Mouse (Mus musculus): ENCODE data around the gene Nipal3.
A peak's percentile ranks its signal among the peaks of the same experiment; 100 is the strongest.

Nipal3 gene

DNA sequence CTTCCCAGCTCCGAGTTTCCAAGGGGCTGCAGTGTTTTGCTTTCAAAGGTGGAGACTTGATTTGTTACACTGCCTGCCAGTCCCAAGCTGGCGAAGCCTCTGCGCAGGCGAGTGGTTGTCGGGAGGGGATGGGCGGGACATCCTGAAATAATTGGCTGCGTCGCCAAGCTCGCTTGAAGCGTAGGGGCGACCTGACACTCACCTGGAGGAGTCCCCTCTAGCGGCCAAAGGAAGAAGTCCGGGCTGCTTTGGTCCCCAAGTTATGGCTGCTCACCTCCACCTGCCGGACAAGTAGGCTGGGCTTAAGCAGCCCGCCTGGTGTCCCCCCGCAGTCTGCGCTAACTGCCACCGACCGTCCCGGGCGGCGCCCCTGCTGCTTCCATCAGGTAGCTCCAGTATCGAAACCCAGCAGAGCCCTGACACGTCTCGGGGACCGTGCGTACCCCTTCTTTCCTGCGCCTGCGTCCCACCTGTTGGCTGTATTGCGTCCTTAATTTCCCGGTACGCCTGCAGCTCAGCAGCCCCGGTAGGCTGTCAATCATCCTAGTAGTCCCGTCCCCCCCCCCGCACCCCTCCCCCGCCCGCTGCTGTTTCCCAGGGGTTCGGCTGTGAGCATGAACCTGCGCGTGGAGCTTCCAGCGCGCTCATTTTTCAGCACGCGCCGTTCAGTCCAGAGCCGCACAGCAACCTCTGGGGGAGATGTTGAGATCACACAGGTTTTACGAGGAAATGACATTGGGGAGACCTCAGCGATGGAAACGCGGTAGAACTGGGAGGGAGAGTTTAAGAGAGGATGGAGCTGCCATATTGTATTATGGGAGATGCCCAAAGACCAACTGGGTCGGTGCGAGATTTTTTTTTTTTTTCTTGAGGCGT lies at the start of gene Nipal3, which contains the start of gene Stpg1:
Gene Nipal3 (minus strand): TSS at position 518 of the 876 bp plus-strand sequence.
Gene Stpg1 (plus strand): TSS at position 270 of the 876 bp plus-strand sequence.
- peak; percentile 93 for DNase-seq (ENCODE audit: extremely low read depth, low read depth)

- DNase-seq (ENCODE audit: extremely low read depth, low read depth), result no peak
These were observed 49.4 kb upstream of the Nipal3 start for GRCm38 (mm10) chr4:135544284-135544683.

- DNase-seq (ENCODE audit: extremely low read depth, low read depth), result no peak
These were observed 45.2 kb upstream of the Nipal3 start for GRCm38 (mm10) chr4:135540057-135540456.

GRCm38 (mm10) chr4:135539056-135539455 lies 44.2 kb upstream of the Nipal3 start:
- no peak for DNase-seq (ENCODE audit: extremely low read depth, low read depth)

- no peak for DNase-seq (ENCODE audit: extremely low read depth, low read depth)
These were observed 40.2 kb upstream of the Nipal3 start for GRCm38 (mm10) chr4:135535021-135535420.

- DNase-seq (ENCODE audit: extremely low read depth, low read depth), result no peak
These were observed 38.2 kb upstream of the Nipal3 start for GRCm38 (mm10) chr4:135533001-135533400.

DNA sequence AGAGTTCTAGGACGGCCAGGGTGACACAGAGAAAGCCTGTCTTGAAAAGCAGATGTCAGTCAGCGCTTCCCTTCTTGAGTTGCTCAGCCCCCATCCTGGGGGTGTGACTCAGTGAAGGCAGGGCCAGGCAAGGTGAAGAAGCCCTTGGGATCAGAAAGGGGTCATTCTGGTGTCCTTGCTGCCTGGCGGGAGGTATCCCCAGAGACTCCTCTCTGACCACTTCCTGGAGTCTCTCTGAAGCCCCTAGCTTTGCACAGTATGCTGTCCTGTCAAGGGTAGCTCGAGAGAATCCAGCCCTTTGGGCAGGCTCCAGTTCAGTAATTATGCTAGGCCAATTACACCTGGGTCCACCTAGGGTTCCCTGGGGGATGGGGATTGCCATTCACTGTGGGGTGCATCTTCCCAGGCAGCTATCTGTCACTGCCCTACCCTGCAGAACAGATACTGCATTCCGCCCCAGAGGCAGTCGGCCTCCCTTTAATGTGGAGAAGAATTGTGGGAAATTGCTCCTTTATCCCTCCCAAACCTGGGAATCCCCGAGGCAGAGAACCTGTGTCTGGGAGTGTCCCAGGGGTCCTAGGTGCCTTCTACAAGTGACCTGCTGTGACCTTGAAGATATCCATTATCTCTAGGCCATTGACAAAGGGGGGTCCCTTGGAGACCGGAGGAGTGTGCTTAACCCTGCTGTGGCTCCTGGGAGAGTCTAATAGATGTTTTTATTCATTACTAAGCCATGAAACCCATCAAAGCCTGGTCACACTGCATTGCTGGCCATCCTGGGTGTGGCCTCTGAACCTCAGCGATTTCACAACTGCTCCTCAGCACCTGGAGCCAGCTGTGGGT lies 37.2 kb upstream of the Nipal3 start:
- no peak for DNase-seq (ENCODE audit: extremely low read depth, low read depth)

GRCm38 (mm10) chr4:135531236-135531635 lies 36.4 kb upstream of the Nipal3 start:
- no peak for DNase-seq (ENCODE audit: extremely low read depth, low read depth)

GRCm38 (mm10) chr4:135530270-135530669 lies 35.4 kb upstream of the Nipal3 start:
- DNase-seq (ENCODE audit: extremely low read depth, low read depth), result no peak

- DNase-seq (ENCODE audit: extremely low read depth, low read depth), result no peak
These were observed 31.3 kb upstream of the Nipal3 start for GRCm38 (mm10) chr4:135526039-135526710.

DNA sequence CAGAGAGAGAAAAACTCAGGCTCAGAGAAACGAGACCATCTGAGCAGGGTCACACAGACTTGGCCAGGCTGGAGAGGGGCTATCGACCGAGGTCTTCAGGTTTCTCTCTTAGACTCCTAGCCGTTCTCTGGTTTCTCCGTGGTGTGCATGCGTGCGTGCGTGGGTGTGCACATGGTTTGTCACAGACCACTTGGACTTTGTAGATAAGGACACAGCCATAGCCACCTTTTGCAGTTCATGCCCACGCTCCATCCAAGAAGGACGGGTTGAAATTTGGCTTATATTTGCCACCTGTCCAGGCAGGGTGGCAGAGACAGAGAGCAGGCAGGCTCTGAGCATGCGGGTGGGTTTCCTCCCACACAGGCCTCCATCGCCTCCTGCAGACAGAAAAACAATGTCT lies 30.2 kb upstream of the Nipal3 start:
- no peak for DNase-seq (ENCODE audit: extremely low read depth, low read depth)

- DNase-seq (ENCODE audit: extremely low read depth, low read depth), result no peak
These were observed 29.1 kb upstream of the Nipal3 start for GRCm38 (mm10) chr4:135523939-135524338.

GRCm38 (mm10) chr4:135520421-135520820 lies 25.6 kb upstream of the Nipal3 start:
- DNase-seq (ENCODE audit: extremely low read depth, low read depth), result no peak

DNA sequence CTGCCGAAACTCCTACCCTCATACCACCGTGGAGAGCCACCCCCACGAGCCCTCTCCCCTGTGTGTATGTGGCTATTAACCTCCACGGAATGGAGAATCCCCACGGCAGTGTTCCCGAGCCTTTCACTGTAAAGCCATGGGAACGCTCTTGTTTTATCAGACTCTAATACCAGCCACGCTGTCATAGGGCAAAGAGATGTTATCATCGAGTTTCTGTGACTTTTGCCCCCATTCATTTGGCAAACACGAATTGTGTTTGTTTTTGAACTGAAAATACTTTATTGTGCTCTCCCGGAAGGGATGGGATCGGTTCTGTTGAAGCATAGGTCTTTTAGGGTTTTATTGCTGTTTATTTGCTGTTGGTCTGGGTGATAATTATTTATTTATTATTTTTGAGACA lies 23.3 kb upstream of the Nipal3 start:
- no peak for DNase-seq (ENCODE audit: extremely low read depth, low read depth)

DNA sequence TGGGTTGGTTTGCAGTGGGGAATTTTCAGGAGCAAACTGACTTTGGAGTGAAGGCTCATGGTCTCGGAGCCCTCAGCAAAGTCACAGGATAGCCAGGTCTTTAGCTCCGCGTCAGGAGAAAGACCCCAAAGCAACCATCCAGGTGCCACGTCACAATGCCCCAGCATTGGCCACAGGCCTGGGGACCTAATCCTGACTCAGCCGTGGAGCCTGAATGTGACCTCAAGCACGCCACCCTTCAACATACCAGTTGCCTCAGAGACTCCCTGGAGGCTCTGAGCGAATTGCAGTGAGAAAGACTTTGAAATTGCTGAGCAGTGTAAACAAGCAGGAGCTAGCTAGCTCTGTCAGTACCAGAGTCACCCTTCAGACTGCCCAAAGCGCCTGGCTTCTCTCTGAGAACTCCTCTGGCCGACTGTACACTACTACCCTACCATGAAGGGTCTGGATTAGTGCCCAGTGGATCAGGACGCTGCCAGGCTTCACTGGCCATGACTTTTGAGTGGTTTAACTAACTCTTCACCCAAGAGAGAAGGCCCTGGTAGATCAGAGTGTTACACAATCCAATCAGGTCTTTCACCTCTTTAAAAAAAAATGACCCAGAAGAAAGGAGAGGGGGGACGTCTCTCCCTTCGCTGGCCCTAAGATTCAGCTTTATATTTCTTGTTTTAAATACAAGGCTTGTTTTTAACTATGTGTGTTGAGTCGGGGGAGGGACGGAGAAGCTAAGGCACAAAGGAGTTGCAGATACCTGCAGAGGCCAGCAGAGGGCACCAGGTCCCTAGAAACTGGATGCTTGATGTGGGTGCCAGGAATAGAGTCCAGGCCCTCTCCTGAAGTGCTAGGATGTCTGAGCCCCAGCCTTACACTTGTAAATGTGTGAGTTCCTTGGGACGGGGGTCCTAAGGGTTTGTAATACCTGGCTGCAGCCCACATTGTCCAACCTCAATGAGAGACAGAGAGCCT lies 21.8 kb upstream of the Nipal3 start:
- peak; percentile 46 for DNase-seq (ENCODE audit: extremely low read depth, low read depth)

DNA sequence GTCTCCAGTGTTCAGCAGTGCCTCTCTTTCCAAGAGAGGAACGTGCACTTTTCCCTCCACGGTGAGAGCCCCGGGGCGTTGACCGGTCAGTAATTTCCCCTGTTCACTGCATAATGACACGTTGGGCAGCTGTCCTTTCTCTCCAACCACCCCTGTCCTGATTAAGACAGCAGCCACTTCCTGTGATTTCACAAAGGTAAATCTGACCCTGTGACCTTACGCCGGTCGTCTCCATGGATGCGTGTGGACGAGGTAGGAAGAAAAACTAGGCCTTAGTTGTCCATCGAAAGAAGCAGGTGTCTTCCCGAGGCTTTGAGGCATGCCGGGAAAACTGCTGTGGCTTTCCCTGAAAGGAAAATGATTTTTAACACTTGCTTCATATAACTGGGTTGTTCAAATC lies 20.1 kb upstream of the Nipal3 start:
- DNase-seq (ENCODE audit: extremely low read depth, low read depth), result no peak

GRCm38 (mm10) chr4:135513865-135514264 lies 19.0 kb upstream of the Nipal3 start:
- DNase-seq (ENCODE audit: extremely low read depth, low read depth), result no peak

DNA sequence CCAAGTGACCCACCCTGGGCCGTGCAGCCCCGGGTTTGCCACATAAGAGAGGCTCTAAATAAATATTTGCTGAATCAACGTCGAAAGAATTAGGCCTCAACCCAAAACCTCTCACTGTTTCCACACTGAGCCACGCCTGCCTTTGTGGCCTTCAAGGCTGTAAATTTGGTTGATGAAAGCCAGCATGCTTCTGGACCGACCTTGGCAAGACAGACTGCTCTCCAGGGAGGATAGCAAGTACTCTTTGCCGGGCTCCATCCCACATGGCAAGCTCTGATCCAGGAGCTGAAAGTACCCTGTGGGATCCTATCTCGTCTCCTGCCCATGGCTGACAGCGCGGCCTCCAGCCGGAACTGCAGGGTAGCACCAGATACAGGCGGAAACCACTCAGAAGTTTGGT lies 14.7 kb upstream of the Nipal3 start:
- no peak for DNase-seq (ENCODE audit: extremely low read depth, low read depth)

GRCm38 (mm10) chr4:135508419-135509039 lies 13.7 kb upstream of the Nipal3 start:
- DNase-seq (ENCODE audit: extremely low read depth, low read depth), result peak; percentile 61
